Mouse (Mus musculus): ENCODE results near the gene Spata32. TPM values are rescaled to one million over a fixed set of nuclear protein-coding genes. Genes with fewer than 3 reads are reported as not detected.

Spata32 gene
- polyA plus RNA-seq, 1 experiment from 2014 or later, result not detected

- no peaks in the 10 kb centered on the region for H3K27me3 ChIP-seq (replicated peaks)
- H3K27ac ChIP-seq, result no peak overlapping the region
- H3K4me3 ChIP-seq, result no peak overlapping the region
- no peaks in the 10 kb centered on the region for H3K9me3 ChIP-seq (replicated peaks)
- H3K4me2 ChIP-seq, result no peak overlapping the region
- ATAC-seq, result no peak
- no peak overlapping the region for H3K9ac ChIP-seq
- H3K4me1 ChIP-seq, result peaks cover 21% of the 10 kb centered on the region
- no peaks in the 10 kb centered on the region for H3K36me3 ChIP-seq
- 82% methylated on average over 4 of the region's 4 CpGs for WGBS (ENCODE audit: insufficient replicate concordance)
Observed at GRCm38 (mm10) chr11:103244856-103245255, 26.6 kb upstream of the Spata32 start.

- Histone ChIP-seq H3K9me3 (replicated peaks) (no peaks in the 10 kb centered on the region), H3K9ac (no peak overlapping the region), H3K4me1 (peaks cover 7% of the 10 kb centered on the region), H3K27ac (no peak overlapping the region), H3K4me3 (no peak overlapping the region), H3K4me2 (no peak overlapping the region), H3K27me3 (replicated peaks) (no peaks in the 10 kb centered on the region), H3K36me3 (peaks cover 20% of the 10 kb centered on the region)
- WGBS (ENCODE audit: insufficient replicate concordance), result 38% methylated on average over 7 of the region's 7 CpGs
- ATAC-seq, result no peak
Observed at GRCm38 (mm10) chr11:103240740-103241139, 22.5 kb upstream of the Spata32 start.

- Histone ChIP-seq H3K4me2 (no peak overlapping the region), H3K4me1 (peaks cover 6% of the 10 kb centered on the region), H3K27ac (no peak overlapping the region), H3K27me3 (replicated peaks) (no peaks in the 10 kb centered on the region), H3K4me3 (no peak overlapping the region), H3K9ac (no peak overlapping the region), H3K36me3 (peaks cover 20% of the 10 kb centered on the region), H3K9me3 (replicated peaks) (no peaks in the 10 kb centered on the region)
- ATAC-seq, result no peak
- 54% methylated on average over 9 of the region's 9 CpGs for WGBS (ENCODE audit: insufficient replicate concordance)
Observed at GRCm38 (mm10) chr11:103237757-103238156, 19.5 kb upstream of the Spata32 start.

GRCm38 (mm10) chr11:103236903-103237302 lies 18.7 kb upstream of the Spata32 start:
- no peak overlapping the region for H3K27ac ChIP-seq
- no peaks in the 10 kb centered on the region for H3K27me3 ChIP-seq (replicated peaks)
- no peaks in the 10 kb centered on the region for H3K9me3 ChIP-seq (replicated peaks)
- H3K4me2 ChIP-seq, result no peak overlapping the region
- no peak for ATAC-seq
- H3K9ac ChIP-seq, result no peak overlapping the region
- peaks cover 6% of the 10 kb centered on the region for H3K4me1 ChIP-seq
- WGBS (ENCODE audit: insufficient replicate concordance), result 72% methylated on average over 10 of the region's 10 CpGs
- peaks cover 20% of the 10 kb centered on the region for H3K36me3 ChIP-seq
- H3K4me3 ChIP-seq, result no peak overlapping the region

GRCm38 (mm10) chr11:103236431-103236830 lies 18.2 kb upstream of the Spata32 start:
- no peak overlapping the region for H3K27ac ChIP-seq
- no peaks in the 10 kb centered on the region for H3K9me3 ChIP-seq (replicated peaks)
- H3K9ac ChIP-seq, result no peak overlapping the region
- 74% methylated on average over 6 of the region's 6 CpGs for WGBS (ENCODE audit: insufficient replicate concordance)
- peaks cover 20% of the 10 kb centered on the region for H3K36me3 ChIP-seq
- no peak overlapping the region for H3K4me2 ChIP-seq
- no peak overlapping the region for H3K4me3 ChIP-seq
- ATAC-seq, result no peak
- H3K27me3 ChIP-seq (replicated peaks), result no peaks in the 10 kb centered on the region
- H3K4me1 ChIP-seq, result peaks cover 6% of the 10 kb centered on the region

GRCm38 (mm10) chr11:103235702-103236101 lies 17.5 kb upstream of the Spata32 start:
- Histone ChIP-seq H3K36me3 (peaks cover 25% of the 10 kb centered on the region), H3K27ac (no peak overlapping the region), H3K9me3 (replicated peaks) (no peaks in the 10 kb centered on the region), H3K4me3 (no peak overlapping the region), H3K4me1 (peaks cover under 1% of the 10 kb centered on the region; the same call in 1 of the 2 replicates), H3K27me3 (replicated peaks) (no peaks in the 10 kb centered on the region), H3K9ac (no peak overlapping the region), H3K4me2 (no peak overlapping the region)
- no peak for ATAC-seq
- 58% methylated on average over 11 of the region's 11 CpGs for WGBS (ENCODE audit: insufficient replicate concordance)

GRCm38 (mm10) chr11:103234447-103234846 lies 16.2 kb upstream of the Spata32 start:
- WGBS (ENCODE audit: insufficient replicate concordance), result 55% methylated on average over 1 of the region's 1 CpGs
- H3K36me3 ChIP-seq, result peaks cover 37% of the 10 kb centered on the region
- H3K27me3 ChIP-seq (replicated peaks), result no peaks in the 10 kb centered on the region

GRCm38 (mm10) chr11:103232966-103233365 lies 14.7 kb upstream of the Spata32 start:
- Histone ChIP-seq H3K9ac (no peak overlapping the region), H3K36me3 (peaks cover 32% of the 10 kb centered on the region), H3K4me3 (no peak overlapping the region), H3K27me3 (replicated peaks) (no peaks in the 10 kb centered on the region), H3K9me3 (replicated peaks) (no peaks in the 10 kb centered on the region), H3K4me1 (no peaks in the 10 kb centered on the region), H3K4me2 (no peak overlapping the region), H3K27ac (no peak overlapping the region)
- ATAC-seq, result no peak
- WGBS (ENCODE audit: insufficient replicate concordance), result 24% methylated on average over 7 of the region's 7 CpGs

More at GRCm38 (mm10) chr11:103234447-103234846, 16.2 kb upstream of the Spata32 start:
- Histone ChIP-seq H3K4me1 (no peaks in the 10 kb centered on the region), H3K27ac (no peak overlapping the region), H3K9me3 (replicated peaks) (no peaks in the 10 kb centered on the region), H3K4me3 (no peak overlapping the region), H3K4me2 (no peak overlapping the region), H3K9ac (no peak overlapping the region)
- no peak for ATAC-seq

- 77% methylated on average over 7 of the region's 7 CpGs for WGBS (ENCODE audit: insufficient replicate concordance)
- Histone ChIP-seq H3K9me3 (replicated peaks) (no peaks in the 10 kb centered on the region), H3K4me1 (no peaks in the 10 kb centered on the region), H3K4me3 (no peak overlapping the region), H3K9ac (no peak overlapping the region), H3K36me3 (peaks cover 33% of the 10 kb centered on the region), H3K27me3 (replicated peaks) (no peaks in the 10 kb centered on the region), H3K27ac (no peak overlapping the region), H3K4me2 (no peak overlapping the region)
- ATAC-seq, result no peak
Observed at GRCm38 (mm10) chr11:103231367-103231766, 13.1 kb upstream of the Spata32 start.

- Histone ChIP-seq H3K27ac (no peak overlapping the region), H3K9me3 (replicated peaks) (no peaks in the 10 kb centered on the region), H3K4me1 (no peaks in the 10 kb centered on the region), H3K27me3 (replicated peaks) (no peaks in the 10 kb centered on the region), H3K4me2 (no peak overlapping the region), H3K36me3 (peaks cover 33% of the 10 kb centered on the region), H3K4me3 (no peak overlapping the region), H3K9ac (no peak overlapping the region)
- ATAC-seq, result no peak
- 81% methylated on average over 19 of the region's 19 CpGs for WGBS (ENCODE audit: insufficient replicate concordance)
Observed at GRCm38 (mm10) chr11:103230626-103231025, 12.4 kb upstream of the Spata32 start.

GRCm38 (mm10) chr11:103229608-103230007 lies 11.4 kb upstream of the Spata32 start:
- no peak overlapping the region for H3K4me2 ChIP-seq
- peaks cover 33% of the 10 kb centered on the region for H3K36me3 ChIP-seq
- WGBS (ENCODE audit: insufficient replicate concordance), result 89% methylated on average over 2 of the region's 2 CpGs
- H3K27ac ChIP-seq, result no peak overlapping the region
- ATAC-seq, result no peak
- H3K4me1 ChIP-seq, result no peaks in the 10 kb centered on the region
- no peaks in the 10 kb centered on the region for H3K9me3 ChIP-seq (replicated peaks)
- H3K27me3 ChIP-seq (replicated peaks), result no peaks in the 10 kb centered on the region
- no peak overlapping the region for H3K4me3 ChIP-seq
- H3K9ac ChIP-seq, result no peak overlapping the region

GRCm38 (mm10) chr11:103223951-103224456 lies 5.8 kb upstream of the Spata32 start:
- Histone ChIP-seq H3K4me2 (no peak overlapping the region), H3K9me3 (replicated peaks) (no peaks in the 10 kb centered on the region), H3K9ac (no peak overlapping the region), H3K27me3 (replicated peaks) (peaks cover 16% of the 10 kb centered on the region), H3K36me3 (peaks cover 15% of the 10 kb centered on the region), H3K27ac (no peak overlapping the region), H3K4me3 (no peak overlapping the region), H3K4me1 (no peaks in the 10 kb centered on the region)
- 65% methylated on average over 18 of the region's 18 CpGs for WGBS (ENCODE audit: insufficient replicate concordance)
- ATAC-seq, result no peak

- Histone ChIP-seq H3K4me3 (no peak overlapping the region), H3K4me2 (no peak overlapping the region), H3K36me3 (peaks cover 11% of the 10 kb centered on the region), H3K4me1 (peaks cover 1% of the 10 kb centered on the region), H3K27ac (no peak overlapping the region), H3K9me3 (replicated peaks) (no peaks in the 10 kb centered on the region), H3K27me3 (replicated peaks) (peaks cover 22% of the 10 kb centered on the region), H3K9ac (no peak overlapping the region)
- ATAC-seq, result no peak
- 62% methylated on average over 10 of the region's 10 CpGs for WGBS (ENCODE audit: insufficient replicate concordance)
Observed at GRCm38 (mm10) chr11:103223444-103223843, 5.2 kb upstream of the Spata32 start.

All from liver, embryonic 12.5 days (tissue).